Mouse (Mus musculus) hindbrain, postnatal 0 days (tissue): ENCODE data around the gene Ifngr1. TPM values are rescaled to one million over a fixed set of nuclear protein-coding genes. Genes with fewer than 3 reads are reported as not detected.

Experiments
- ATAC-seq: fragments of 200-750 bp; cut with Nextera tagmentation; 2 replicates; pipeline ENCODE4 v1.8.0; 2017; ENCODE audit warnings: mild to moderate bottlenecking, moderate TSS enrichment, moderate library complexity
- DNase-seq: peaks from one replicate; pipeline ENCODE4 v3.0.0-alpha.2; 2015; ENCODE audit warnings: low spot score
- H3K27ac ChIP-seq: fragments of 300-500 bp; sonication (generic); 2 replicates; pipeline ENCODE4 v1.5.1; 2014; ENCODE audit warnings: mild to moderate bottlenecking
- H3K27me3 ChIP-seq: fragments of 300-500 bp; sonication (generic); 2 replicates; pipeline ENCODE4 v1.6.1; 2014; ENCODE audit warnings: low read length, mixed read lengths; ENCODE audit not compliant: insufficient read depth
- H3K36me3 ChIP-seq: fragments of 300-500 bp; sonication (generic); 2 replicates; pipeline ENCODE4 v1.6.1; 2014; ENCODE audit warnings: low read length, mixed read lengths; ENCODE audit not compliant: insufficient read depth
- H3K4me1 ChIP-seq: fragments of 300-500 bp; sonication (generic); 2 replicates; pipeline ENCODE4 v1.6.1; 2014; ENCODE audit warnings: antibody characterized with exemption, low read length, mixed read lengths; ENCODE audit not compliant: insufficient read depth
- H3K4me2 ChIP-seq: fragments of 300-500 bp; sonication (generic); 2 replicates; pipeline ENCODE4 v1.6.1; 2014; ENCODE audit warnings: low read depth, mild to moderate bottlenecking, low read length, moderate library complexity, mixed read lengths
- H3K4me3 ChIP-seq: fragments of 300-500 bp; sonication (generic); 2 replicates; pipeline ENCODE4 v1.5.1; 2014; ENCODE audit warnings: low read length
- H3K9ac ChIP-seq: fragments of 300-500 bp; sonication (generic); replicated peaks from 2 replicates; pipeline ENCODE4 v1.6.1; 2014; ENCODE audit warnings: mild to moderate bottlenecking, low read length, moderate library complexity, mixed read lengths
- H3K9me3 ChIP-seq: fragments of 300-500 bp; sonication (generic); 2 replicates; pipeline ENCODE4 v1.6.1; 2016; ENCODE audit warnings: low read length, mixed read lengths
- CTCF ChIP-seq: IDR thresholded peaks from 2 replicates; pipeline ENCODE4 v1.5.1; 2016; ENCODE audit warnings: antibody characterized with exemption, control low read depth, low read depth
- WGBS: fragments of 180-500 bp; shearing (Covaris S2); extraction: QIAGEN DNeasy Blood & Tissue Kit; methylation state at CpG from one replicate; pipeline ENCODE4 v1.1.7; 2014; 5-methylcytosine and 5-hydroxymethylcytosine counted together
- polyA plus RNA-seq: library from polyadenylated mRNA; unstranded; fragments of >200 nt; fragmentation: Nextera tagmentation; extraction: Ambion mirVana; gene quantifications from 2 replicates; pipeline ENCODE4 v1.2.1, GENCODE M21; 2015
- total RNA-seq: library from RNA; depleted of rRNA; stranded (reverse); fragments of >200 nt; gene quantifications from 2 replicates; pipeline ENCODE4 v1.2.3, GENCODE M21; 2014; rRNA removed

The Ifngr1 gene
- 15.2 and 18.1 TPM in 2 replicates for total RNA-seq
- 28.3 and 31.8 TPM in 2 replicates for polyA plus RNA-seq

DNA sequence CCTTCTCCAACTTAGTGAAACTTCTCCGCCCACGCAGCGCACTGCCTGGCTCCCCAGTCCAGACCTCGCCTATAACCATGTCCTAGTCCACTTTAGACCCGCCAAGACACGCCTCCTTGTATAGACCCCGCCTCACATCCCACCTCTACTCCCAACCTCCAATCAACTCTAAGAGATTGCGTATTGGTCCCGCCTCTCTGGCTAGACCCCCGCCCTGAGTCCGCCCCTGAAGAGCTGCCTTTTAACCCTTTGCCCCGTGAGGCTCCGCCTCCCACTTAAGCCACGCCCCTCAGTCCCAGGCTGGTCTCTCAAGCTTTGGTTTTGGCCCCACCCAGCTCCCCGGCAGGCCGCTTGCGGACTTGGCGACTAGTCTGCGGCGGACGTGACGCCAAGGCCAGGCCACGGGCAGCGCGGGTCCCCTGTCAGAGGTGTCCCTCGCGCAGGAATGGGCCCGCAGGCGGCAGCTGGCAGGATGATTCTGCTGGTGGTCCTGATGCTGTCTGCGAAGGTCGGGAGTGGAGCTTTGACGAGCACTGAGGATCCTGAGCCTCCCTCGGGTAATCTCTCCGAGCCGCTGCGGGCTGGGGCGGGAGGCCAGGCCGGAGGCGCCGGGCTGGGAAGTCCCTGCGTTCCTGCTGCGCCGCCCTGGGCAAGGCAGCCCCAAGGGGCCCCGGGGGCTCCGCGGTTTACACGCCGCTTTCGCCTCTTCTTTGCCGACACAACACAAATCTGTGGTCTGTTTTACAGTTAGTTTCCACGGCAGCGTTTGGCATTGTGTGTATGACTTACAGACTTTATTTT is at the start of gene Ifngr1:
TSS of gene Ifngr1 (plus strand) at position 309 of the 801 bp plus-strand sequence.
- Histone ChIP-seq H3K4me3 (peak within 1 kb of the TSS; percentile 84), H3K9ac (peak within 1 kb of the TSS; percentile 74), H3K9me3 (no peaks in the 10 kb centered on the region), H3K4me1 (peaks cover 4% of the 10 kb centered on the region; the same call in 1 of the 2 replicates), H3K4me2 (peak within 1 kb of the TSS; percentile 93), H3K27me3 (no peaks in the 10 kb centered on the region), H3K27ac (peak within 1 kb of the TSS; percentile 76), H3K36me3 (no peaks in the 10 kb centered on the region)
- no peak for TF ChIP-seq CTCF
- DNase-seq (peak; percentile 97), ATAC-seq (peak; percentile 100)
- 0% methylated on average over 52 of the region's 52 CpGs for WGBS

DNA sequence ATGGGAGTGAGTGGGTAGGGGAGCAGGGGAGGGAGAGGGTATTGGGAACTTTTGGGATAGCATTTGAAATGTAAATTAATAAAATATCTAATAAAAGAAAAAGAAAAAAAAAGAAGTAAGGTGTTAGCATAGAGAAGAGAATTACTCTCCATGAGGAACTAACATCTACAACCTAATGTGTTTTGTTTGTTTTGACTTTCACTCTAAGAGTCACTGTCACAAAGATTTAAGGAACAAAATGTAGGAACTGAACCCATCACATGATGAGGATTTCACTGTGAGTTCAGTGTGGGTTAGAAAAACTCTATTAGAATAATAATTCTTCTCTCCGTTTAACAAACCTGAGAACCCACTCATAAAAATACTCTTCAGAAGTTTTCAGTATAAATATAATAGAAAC is 44.9 kb upstream of the Ifngr1 start:
- H3K36me3 ChIP-seq: no peaks in the 10 kb centered on the region

DNA sequence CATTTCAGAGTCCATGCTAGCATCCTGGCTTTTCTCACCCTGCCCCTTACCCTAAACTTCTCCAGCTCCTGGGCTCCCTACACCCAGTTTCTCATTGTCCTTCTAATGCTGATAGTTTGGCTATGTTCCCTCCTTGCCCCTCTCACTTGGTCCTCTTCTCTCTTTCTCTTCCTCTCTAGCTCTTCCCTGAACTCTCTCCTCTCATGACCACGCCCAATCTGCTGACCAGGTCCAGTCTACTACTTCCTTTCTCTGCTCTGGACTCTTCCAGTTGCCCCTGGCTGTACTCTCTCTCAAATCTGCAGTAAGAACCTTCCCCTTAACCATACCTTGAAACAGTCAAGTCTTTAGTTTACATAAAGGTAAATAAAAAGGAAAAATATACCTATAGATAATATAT is 43.7 kb upstream of the Ifngr1 start:
- Histone ChIP-seq H3K9me3 (no peaks in the 10 kb centered on the region), H3K36me3 (no peaks in the 10 kb centered on the region), H3K4me3 (no peak overlapping the region), H3K27ac (no peak overlapping the region), H3K4me2 (no peak overlapping the region), H3K9ac (no peak overlapping the region), H3K4me1 (no peaks in the 10 kb centered on the region), H3K27me3 (no peaks in the 10 kb centered on the region)
- ATAC-seq (no peak), DNase-seq (no peak)
- WGBS: 79% methylated on average over 1 of the region's 1 CpGs
- TF ChIP-seq CTCF: no peak

More for the DNA sequence above, 44.9 kb upstream of the Ifngr1 start:
- Histone ChIP-seq H3K27ac (no peak overlapping the region), H3K9me3 (no peaks in the 10 kb centered on the region), H3K9ac (no peak overlapping the region), H3K27me3 (no peaks in the 10 kb centered on the region), H3K4me3 (no peak overlapping the region), H3K4me2 (no peak overlapping the region), H3K4me1 (no peaks in the 10 kb centered on the region)
- no peak for ATAC-seq
- TF ChIP-seq CTCF: no peak
- no peak for DNase-seq
- WGBS: 98% methylated on average over 1 of the region's 1 CpGs

DNA sequence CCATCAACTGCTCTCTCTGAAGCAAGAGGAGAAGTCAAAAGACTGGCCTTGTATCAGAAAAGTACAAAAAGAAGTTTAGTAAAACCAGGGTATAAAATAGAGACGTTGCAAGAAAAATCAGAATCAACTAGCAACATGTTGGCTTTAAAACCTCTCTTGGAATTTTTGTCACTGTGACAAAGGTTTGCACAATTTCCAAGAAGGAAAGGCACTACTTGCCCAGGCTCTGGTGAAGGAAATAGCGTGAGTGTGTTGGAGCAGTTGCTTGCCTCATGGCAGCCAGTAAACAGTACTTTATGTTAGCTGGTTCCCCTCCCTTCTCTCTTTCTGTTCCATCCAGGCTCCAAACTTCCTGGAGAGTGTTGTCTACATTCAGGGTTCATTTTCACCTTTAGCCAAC is 43.3 kb upstream of the Ifngr1 start:
- WGBS: 90% methylated on average over 2 of the region's 2 CpGs
- TF ChIP-seq CTCF: no peak
- ATAC-seq: no peak

DNA sequence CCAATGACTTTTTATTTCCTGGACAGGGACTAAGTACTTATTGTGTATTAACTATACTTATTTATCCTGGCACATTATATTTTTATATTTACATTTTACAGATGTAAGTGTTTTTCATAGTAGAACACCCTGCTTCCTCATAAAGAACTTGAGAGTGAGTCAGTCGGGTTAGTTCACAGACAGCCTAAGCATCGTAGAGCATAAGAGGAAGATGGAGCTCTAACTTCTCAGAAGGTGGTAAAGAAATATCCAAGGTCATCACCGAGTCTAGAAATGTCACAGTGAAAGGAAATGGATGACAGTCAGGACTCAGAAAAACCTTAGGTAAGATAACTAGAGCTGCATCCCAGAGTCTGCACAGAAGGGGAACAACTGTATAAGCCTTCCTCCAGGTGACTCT is 40.2 kb upstream of the Ifngr1 start:
- H3K4me2 ChIP-seq: no peak overlapping the region
- H3K9ac ChIP-seq: no peak overlapping the region
- ATAC-seq (no peak), DNase-seq (no peak)
- no peaks in the 10 kb centered on the region for H3K27me3 ChIP-seq
- H3K36me3 ChIP-seq: no peaks in the 10 kb centered on the region
- no peak overlapping the region for H3K27ac ChIP-seq
- no peak overlapping the region for H3K4me3 ChIP-seq
- TF ChIP-seq CTCF: no peak
- no peaks in the 10 kb centered on the region for H3K4me1 ChIP-seq
- 92% methylated on average over 3 of the region's 3 CpGs for WGBS
- no peaks in the 10 kb centered on the region for H3K9me3 ChIP-seq

More for the DNA sequence above, 43.3 kb upstream of the Ifngr1 start:
- H3K27ac ChIP-seq: no peak overlapping the region
- no peaks in the 10 kb centered on the region for H3K36me3 ChIP-seq
- no peak overlapping the region for H3K4me2 ChIP-seq
- H3K27me3 ChIP-seq: no peaks in the 10 kb centered on the region
- no peak overlapping the region for H3K4me3 ChIP-seq
- no peak for DNase-seq
- no peak overlapping the region for H3K9ac ChIP-seq
- H3K9me3 ChIP-seq: no peaks in the 10 kb centered on the region
- no peaks in the 10 kb centered on the region for H3K4me1 ChIP-seq

DNA sequence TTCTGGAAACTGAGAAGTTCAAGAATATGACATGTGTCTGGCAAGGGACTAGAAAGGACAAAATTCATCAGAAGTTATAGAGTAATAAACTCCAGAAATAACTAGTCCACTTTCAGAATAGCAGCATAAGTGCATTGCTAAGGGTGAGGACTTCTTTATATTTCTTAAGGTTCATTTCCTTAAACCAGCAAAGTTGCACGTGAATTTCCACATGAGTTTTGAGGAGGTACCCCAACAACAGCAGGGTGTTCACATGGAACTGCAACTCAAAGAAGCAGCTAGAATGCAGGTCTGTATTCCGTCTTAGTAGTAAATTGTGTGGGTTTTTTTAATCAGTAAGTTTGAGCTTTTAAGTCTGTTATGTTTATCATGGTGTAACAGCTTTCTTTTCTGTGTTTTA is 37.9 kb upstream of the Ifngr1 start:
- DNase-seq (no peak), ATAC-seq (no peak)
- H3K4me1 ChIP-seq: no peaks in the 10 kb centered on the region
- H3K9me3 ChIP-seq: no peaks in the 10 kb centered on the region
- TF ChIP-seq CTCF: no peak
- H3K9ac ChIP-seq: no peak overlapping the region
- H3K4me2 ChIP-seq: no peak overlapping the region
- H3K4me3 ChIP-seq: no peak overlapping the region
- WGBS: 77% methylated on average over 2 of the region's 2 CpGs
- H3K27me3 ChIP-seq: no peaks in the 10 kb centered on the region
- H3K36me3 ChIP-seq: no peaks in the 10 kb centered on the region
- no peak overlapping the region for H3K27ac ChIP-seq

DNA sequence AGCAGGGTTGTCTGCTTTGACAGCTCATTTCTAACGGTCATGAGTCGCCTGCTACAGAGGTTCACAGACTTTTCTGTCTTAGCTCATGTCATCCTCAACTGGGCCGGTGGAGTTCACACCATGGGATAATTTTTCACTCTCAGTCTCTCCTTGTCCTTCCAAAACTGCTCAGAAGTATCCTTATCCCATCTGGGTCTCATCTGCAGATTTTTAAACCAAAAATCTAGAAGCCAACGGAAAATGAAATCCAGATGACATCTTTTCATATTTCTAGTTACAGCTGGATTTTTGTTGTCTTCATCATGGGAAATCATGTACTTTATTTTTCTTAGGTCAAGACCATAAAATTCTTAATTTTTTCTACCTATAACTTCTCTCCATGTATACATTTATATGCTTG is 34.1 kb upstream of the Ifngr1 start:
- no peak overlapping the region for H3K9ac ChIP-seq
- no peak for TF ChIP-seq CTCF
- H3K4me1 ChIP-seq: no peaks in the 10 kb centered on the region
- H3K4me2 ChIP-seq: no peak overlapping the region
- no peak overlapping the region for H3K4me3 ChIP-seq
- H3K27me3 ChIP-seq: no peaks in the 10 kb centered on the region
- WGBS: 88% methylated on average over 4 of the region's 4 CpGs
- no peak overlapping the region for H3K27ac ChIP-seq
- DNase-seq (no peak), ATAC-seq (no peak)
- H3K36me3 ChIP-seq: no peaks in the 10 kb centered on the region
- no peaks in the 10 kb centered on the region for H3K9me3 ChIP-seq
